Mouse (Mus musculus) erythroblast, adult 5-6 weeks (primary cell): ENCODE data around the gene Tmprss15. TPM values are rescaled to one million over a fixed set of nuclear protein-coding genes. Genes with fewer than 3 reads are reported as not detected.

Experiments
- ATAC-seq: replicated peaks from 2 replicates; pipeline ENCODE4 v1.8.0; 2016; ENCODE audit warnings: moderate number of reproducible peaks, mild to moderate bottlenecking, moderate TSS enrichment, inconsistent platforms; ENCODE audit not compliant: poor library complexity, low FRiP score, severe bottlenecking
- total RNA-seq, 2 experiments: library from RNA; stranded (forward) in 1 of 2; stranded (reverse) in 1 of 2; fragments of 150-400 nt in 1 of 2; fragments of 200-764, 138-1000 nt in 1 of 2; gene quantifications; 2 replicates each; pipeline versions ENCODE4 v1.2.3 to v1.2.4; 2015 to 2017; ENCODE audit warnings: low replicate concordance in 2 of 2

Gene Tmprss15
- total RNA-seq (2015; ENCODE audit: low replicate concordance) (not detected in 2 replicates), total RNA-seq (2017; ENCODE audit: low replicate concordance) (not detected in 2 replicates)

DNA sequence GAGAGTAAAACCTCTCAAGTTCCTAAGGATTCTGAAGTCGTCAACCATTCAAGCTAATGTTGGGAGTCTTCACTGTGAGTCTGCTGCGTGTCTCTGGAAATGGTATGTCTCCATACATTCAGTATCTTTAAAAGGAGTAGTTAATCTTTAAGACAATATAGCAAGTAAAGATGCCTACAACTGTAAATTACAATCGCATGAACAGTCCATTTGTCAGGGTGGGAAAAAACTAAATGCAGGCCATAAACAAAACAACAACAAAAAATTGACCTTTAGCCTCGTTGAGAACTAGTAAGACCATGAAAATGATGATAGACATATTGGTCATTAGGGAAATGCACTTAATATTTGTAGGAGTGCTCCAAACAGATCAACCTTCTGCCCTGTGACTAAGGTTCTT is at the start of gene Tmprss15:
TSS of gene Tmprss15 (minus strand) at position 101 of the 400 bp plus-strand sequence.
- ATAC-seq, result no peak

DNA sequence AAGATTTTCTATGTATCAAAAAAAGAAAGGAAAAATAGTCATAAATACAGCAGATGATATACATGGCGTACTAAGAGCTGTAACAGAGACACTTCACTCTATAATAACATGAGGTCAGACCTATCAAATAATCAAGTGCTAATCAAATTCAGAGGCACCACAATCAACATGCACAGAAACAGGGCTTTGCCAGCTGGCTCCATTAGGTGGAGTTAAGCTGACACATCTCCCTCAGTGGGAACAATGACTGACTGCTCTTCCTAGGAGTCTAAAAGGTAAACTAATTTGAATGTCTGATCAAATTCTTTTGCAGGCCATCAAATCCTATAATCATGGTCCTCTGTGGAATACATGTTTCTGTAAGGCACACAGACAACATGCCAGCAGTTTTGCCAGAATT is 24.0 kb upstream of the Tmprss15 start:
- ATAC-seq, result no peak

DNA sequence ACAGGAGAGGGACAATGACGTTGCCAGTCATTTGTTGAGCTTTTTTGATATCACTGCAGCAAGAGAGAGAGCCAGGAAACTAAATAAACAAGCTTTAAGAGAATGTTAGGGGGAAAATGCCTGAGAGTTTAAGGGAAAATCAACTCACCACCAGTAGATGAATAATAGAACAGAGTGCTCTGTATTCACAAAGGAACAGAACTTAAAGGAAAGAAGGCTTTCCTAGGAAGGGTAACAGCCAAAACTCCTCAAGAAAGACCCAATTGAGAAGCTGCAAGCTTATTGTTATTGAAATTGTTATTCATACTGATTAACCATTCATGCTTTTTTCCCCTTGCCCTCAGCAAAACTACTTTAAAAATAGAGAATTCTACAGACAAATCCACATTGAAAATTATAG is 18.6 kb upstream of the Tmprss15 start:
- no peak for ATAC-seq

DNA sequence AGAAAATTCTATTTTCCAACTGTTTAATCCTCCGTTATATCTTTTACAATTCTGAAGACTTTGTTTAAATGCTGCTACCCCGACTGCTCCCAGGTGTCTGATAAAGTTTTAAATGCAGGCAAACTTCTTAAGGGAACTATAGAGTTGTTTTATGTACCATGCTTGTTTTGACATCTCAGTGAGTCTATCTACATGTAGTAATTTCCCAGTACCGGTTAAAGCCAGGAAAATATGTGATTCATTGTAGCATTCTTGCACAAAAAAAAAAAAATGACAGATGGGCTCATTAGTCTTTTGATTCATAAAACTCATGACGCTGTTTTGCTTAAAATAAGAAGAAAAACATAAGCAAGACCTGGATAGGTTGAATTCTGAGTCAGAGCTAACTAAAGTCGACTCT is 18.1 kb upstream of the Tmprss15 start:
- no peak for ATAC-seq

DNA sequence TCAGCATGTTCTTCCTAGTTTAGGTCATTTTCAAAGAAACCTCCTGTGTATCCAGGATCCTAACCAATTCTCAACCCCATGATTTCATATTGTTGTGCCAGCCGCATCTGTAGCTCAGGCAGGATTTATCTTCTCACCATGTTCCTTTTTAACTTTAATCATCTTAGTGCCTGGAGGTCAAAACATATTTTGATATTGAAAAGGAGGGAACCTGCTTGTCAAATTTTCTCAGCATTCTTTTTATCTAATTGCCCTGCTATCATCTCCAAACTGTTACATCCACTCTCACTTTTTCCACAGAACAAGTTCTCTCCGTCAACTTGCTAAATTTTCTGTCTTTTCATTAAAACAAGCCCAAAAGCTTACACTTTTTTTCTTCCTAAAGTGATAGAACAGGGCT is 9.4 kb upstream of the Tmprss15 start:
- ATAC-seq, result no peak

DNA sequence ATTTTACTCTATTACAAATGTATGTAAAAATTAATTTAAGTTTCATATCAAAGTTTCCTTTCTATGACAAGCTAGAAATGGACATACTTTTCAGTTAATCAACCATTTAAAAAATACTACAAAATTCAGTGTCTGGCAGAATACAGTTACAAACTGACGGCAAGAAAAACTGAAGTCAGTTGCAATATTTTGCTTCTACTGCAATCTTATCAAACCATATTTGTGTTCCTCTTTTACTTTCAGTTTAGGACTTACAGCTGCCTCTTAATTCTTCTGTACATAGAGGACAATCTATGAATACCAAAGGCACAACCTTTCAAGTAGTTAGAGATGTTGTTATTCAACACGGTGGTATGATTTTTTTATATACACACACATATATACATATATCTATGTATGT is 7.4 kb upstream of the Tmprss15 start:
- ATAC-seq, result no peak

GRCm38 (mm10) chr16:79086550-79086949 is 4.3 kb downstream of the Tmprss15 start:
- no peak for ATAC-seq

DNA sequence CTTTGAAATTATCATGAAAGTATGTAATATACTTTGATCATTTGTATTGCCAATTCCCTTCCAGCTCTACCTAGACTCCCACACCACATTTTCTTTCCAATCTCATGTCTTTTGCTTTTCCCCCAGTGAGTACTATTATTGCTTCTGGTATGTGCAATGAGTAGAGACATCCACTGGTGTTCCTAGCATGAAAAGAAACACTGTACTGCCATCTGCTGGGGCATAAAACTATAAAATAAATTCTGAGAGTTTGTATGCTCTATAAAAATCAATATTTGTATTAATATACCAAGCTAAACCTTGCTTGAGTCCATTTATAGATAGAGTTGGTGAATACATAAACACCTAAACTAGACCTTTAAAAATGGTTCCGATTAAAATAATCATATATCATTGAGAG is 27.0 kb downstream of the Tmprss15 start:
- ATAC-seq, result no peak

GRCm38 (mm10) chr16:79058775-79059558 is 31.9 kb downstream of the Tmprss15 start:
- ATAC-seq, result no peak

DNA sequence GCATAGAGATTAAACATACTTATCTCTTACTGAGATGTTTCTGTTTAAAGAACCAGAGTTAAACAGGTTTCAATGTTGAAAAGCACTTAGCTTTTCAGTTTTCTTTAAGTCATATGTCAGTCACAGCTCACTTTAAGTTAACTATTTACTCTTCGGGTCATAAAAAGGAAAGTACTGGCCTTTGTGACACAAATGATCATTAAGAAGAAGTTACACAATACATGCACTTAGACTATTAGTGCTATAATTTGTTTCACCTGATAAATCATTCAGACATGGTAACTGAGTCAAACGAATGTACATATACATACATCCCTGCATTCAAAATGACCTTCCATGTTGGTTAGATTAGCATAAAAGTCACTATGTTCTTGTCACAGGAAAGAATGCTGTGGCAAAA is 58.3 kb downstream of the Tmprss15 start:
- ATAC-seq, result no peak

DNA sequence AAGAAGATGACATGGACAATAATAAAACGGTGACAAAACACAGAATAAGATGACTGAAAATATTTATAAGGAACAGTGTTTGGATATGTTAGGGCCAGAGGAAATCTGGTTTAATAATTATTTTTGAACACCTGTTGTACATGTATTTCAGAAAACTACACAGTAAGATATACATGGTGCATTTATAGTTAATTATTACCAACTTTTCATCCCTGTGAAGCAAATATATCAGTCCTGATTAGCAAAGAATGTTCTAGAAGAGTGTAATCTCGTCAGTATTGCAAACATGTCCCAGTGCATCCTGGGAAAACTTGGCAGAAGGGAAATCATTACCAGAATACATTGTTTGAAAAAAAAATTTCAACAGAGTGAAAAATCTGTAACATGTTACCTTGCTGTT is 88.1 kb downstream of the Tmprss15 start:
- ATAC-seq, result no peak

- ATAC-seq, result no peak
Measured at GRCm38 (mm10) chr16:79001679-79002078, 89.2 kb downstream of the Tmprss15 start.

- ATAC-seq, result no peak
Measured at GRCm38 (mm10) chr16:78976384-78976783, 114.5 kb downstream of the Tmprss15 start.

- ATAC-seq, result no peak
Measured at GRCm38 (mm10) chr16:78974099-78974498, 116.8 kb downstream of the Tmprss15 start.

GRCm38 (mm10) chr16:78969091-78969731 is 121.7 kb downstream of the Tmprss15 start:
- no peak for ATAC-seq

- no peak for ATAC-seq
Measured at GRCm38 (mm10) chr16:78957434-78957833, 133.5 kb downstream of the Tmprss15 start.

GRCm38 (mm10) chr16:78950359-78950758 is 140.5 kb downstream of the Tmprss15 start:
- ATAC-seq, result no peak

GRCm38 (mm10) chr16:78937755-78938154 is 153.1 kb downstream of the Tmprss15 start:
- ATAC-seq, result no peak

DNA sequence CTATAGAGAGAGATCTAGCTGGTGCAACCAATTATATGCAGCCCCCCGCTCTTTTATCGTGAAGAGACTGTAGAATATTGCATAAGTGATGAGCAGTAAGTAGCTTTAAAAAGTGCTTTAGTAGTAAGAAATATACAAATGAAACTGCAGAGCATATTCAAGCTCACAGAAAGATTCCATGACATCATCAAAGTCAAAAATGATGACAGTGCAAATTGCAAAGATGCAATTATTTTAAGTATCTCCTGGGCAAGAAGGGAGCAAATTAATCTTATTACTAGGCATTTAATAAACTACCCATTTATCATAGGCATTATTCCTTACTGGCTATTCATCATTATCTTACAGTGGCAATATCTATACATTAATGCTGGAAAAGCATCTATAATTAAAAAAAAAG is 156.6 kb downstream of the Tmprss15 start:
- no peak for ATAC-seq

GRCm38 (mm10) chr16:78931287-78932025 is 159.4 kb downstream of the Tmprss15 start:
- ATAC-seq, result no peak
